Mouse (Mus musculus) frontal cortex, postnatal 10 days (tissue): ENCODE results near the gene Tdpoz2.
"Not testable (repeated sequence)": the region's sequence is repeated elsewhere in the genome, so short reads cannot be mapped to it uniquely, and the experiment has no call there.

Source experiments
- DNase-seq, 2 experiments: peaks; one replicate each; pipeline ENCODE4 v3.0.0; 2022; ENCODE audit warnings: low spot score in 2 of 2, mixed read lengths in 1 of 2

Gene Tdpoz2

DNA sequence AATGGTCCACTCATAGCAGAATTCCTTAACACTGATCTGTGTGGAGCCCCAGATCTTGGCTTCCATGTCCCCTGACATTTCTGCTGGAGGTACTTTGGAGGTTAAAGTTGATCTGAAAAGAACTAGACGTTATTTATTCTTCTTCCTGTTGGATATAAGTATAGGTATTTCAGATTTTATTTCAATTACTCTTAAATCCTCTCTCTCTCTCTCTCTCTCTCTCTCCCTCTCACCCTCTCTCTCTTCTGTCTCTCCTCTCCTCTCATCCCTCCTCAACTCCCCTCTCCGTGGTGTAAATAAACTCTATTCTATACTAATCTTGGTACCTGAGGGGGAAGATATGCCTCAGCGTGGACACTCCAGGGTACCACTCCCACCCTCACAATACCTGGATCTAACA is at the start of gene Tdpoz2:
TSS of gene Tdpoz2 (minus strand) at position 101 of the 400 bp plus-strand sequence.
- DNase-seq = no peak

DNA sequence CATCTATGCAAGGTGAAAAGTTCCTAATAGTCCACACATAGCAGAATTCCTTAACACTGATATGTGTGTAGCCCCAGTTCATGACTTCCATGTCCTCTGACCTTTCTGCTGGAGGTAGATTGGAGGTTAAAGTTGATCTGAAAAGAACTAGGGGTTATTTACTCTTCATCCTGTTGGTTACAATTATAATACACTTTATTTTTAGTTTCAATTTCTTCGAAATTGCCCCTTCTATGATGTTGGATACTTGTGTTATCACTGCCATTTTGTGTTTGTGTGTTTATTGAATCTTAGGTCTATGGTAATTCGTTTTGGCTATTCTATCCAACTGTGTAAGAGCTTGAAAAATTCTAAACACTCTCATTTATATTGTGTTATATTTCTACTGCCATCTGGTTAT is 40.5 kb upstream of the Tdpoz2 start, which contains the start of gene Gm37596:
TSS of gene Gm37596 (minus strand) at position 101 of the 400 bp plus-strand sequence.
- DNase-seq = not testable (repeated sequence)

DNA sequence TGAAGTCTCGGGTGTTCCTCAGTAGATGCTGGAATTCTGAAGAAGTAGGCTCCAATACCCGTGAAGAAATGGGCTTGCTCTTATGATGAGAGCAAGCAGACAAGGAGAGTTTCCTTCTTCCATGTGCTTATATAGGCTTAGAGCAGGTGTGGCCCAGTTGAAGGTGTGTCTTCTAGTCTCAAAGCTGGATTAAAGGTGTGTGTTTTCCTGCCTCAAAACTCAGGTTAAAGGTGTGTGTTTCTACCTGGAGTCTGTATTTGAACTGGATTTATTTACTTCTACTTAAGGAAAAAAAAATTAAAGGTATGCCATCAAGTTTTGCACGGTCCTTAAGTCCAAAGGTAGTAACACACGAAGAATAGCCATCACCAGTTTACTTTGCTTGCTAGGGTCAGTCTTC is 23.7 kb upstream of the Tdpoz2 start, which contains the start of gene Tdpoz1:
TSS of gene Tdpoz1 (minus strand) at position 101 of the 400 bp plus-strand sequence.
- not testable (repeated sequence) for DNase-seq

DNA sequence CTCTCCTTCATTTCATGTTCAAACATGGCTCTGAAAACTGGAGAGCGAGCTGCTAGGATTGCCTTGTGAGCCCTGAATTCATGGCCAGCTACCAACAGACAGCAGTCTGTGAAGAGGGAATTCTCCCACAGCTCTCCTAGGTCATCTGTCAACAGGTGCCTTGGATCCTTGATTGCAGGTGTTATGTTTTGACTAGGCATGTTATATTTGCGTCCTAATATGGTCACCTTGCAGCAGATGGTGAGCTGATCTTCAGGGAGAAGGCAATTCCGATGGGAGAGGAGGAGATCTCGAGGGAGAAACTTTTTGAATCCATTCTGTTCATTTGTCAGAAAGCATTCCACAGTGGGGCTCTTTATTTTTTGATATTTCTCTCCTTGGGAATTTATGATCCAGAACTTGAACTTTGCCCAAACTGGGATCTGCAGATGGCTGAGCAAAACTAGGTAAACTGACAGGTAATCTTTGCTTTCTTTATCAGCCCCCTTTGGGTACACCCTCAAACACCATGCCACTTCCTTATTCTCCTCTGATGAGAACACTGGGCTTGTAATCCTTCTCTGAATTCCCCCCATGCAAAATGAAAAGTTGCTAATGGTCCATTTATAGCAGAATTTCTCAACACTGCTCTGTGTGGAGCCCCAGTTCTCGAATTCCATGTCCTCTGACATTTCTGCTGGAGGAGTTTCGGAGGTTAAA is 18.5 kb upstream of the Tdpoz2 start:
- DNase-seq = not testable (repeated sequence)

DNA sequence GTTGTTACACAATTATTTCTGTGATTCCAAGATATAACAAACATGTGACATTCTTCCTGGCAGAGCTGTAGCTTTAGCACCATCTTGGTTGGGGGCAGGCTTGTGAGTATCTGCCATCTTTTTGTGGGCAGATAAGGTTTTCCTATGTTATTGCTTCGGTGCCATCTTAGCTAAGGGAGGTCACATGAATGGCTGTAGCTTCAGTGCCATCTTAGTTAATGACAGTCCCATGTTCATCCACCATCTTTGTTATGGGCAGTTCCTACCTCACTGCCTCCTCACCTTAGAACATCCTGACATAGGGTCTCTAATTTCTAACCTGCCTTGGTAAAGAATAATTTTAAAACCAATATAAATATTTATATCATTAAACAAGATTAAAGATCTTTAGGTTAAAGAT is 1.8 kb upstream of the Tdpoz2 start:
- DNase-seq = no peak

DNA sequence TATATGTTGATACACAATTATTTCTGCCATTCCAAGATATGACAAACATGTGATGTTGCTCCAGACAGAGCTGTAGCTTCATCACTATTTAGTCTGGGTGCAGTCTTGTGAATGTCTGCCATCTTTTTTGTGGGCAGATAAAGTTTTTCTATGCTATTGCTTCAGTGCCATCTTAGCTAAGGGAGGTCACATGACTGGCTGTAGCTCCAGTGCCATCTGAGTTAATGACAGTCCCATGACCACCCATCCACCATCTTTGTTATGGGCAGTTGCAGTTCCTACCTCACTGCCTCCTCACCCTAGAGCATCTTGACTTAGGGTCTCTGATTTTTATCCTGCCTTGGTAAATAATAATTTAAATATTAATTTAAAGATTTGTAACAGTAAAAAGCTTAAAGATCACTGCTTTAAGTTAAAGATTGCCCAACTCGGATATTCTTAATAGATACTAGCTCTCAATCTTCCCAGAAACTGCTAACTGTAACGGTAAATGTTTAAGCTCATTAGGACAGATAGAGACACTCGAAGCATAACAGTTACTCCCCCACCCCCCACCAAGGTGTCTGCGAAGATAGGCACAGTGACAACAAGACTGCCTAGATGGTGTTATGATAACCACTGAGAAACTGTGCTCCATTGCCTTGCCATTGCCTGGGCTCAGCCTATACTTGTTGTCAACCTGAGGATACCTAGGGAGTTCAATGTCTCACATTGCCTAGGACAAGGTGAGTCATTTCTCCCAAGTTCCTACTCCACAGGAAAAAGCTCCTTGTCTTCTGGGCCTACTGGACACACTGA is 21.4 kb downstream of the Tdpoz2 start:
- not testable (repeated sequence) for DNase-seq

DNA sequence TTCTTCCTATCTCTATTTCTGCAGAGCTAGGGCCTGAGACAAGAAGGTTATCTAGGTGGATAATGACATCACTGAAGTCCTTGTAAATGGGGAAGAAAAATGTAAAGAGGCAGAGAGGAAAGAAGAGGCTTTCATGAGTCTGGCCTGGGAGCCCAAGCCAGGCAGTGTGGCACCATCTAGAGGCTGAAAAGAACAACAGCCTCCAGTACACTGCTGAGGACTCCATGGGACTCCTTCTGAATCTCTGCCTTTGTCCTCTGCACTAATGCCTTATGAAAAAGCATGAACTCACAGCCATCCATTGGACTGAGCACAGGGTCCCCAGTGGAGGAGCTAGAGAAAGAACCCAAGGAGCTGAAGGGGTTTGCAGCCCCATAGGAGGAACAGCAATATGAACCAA is 43.5 kb downstream of the Tdpoz2 start:
- DNase-seq = peak in 1 of 2 experiments; percentile 6

DNA sequence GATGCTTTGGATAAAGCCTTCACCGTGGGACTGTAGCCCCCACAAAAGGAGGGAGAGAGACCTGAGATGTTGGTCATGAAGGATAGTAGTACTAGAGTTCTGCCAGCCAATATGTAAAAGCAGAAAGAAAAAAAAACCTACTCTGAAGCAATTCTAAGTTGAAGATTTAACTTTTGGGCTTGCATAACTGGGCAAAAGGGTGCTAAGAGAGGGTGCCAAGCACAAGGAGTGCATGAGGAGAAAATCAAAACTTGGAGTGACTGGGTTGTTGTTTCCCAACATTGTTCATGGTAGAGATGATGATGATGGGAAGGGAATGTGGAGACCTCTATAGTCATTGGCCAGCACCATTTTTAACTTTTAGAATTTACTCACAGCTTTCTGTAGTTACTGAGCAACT is 50.6 kb downstream of the Tdpoz2 start:
- DNase-seq = no peak
